Mouse (Mus musculus) WW6 (cell line): ENCODE measurements at regions not wholly inside any gene's neighbourhood (a gene's known extent, or its start where the extent isn't known, plus 50 kb on each side); places are given as distances from the start of the nearest gene placed in this dataset.
"Not testable (repeated sequence)": the region's sequence is repeated elsewhere in the genome, so short reads cannot be mapped to it uniquely, and the experiment has no call there.

Experiments
- DNase-seq: peaks from one replicate; pipeline ENCODE4 v3.0.0-alpha.2; 2013; ENCODE audit warnings: low read depth, low spot score

- DNase-seq: no peak
These were observed 594.1 kb upstream of the Klhl29 start for GRCm38 (mm10) chr12:5969556-5969955.

GRCm38 (mm10) chr12:5956141-5956540 is 580.7 kb upstream of the Klhl29 start:
- no peak for DNase-seq

- no peak for DNase-seq
These were observed 580.1 kb upstream of the Klhl29 start for GRCm38 (mm10) chr12:5955564-5955963.

DNA sequence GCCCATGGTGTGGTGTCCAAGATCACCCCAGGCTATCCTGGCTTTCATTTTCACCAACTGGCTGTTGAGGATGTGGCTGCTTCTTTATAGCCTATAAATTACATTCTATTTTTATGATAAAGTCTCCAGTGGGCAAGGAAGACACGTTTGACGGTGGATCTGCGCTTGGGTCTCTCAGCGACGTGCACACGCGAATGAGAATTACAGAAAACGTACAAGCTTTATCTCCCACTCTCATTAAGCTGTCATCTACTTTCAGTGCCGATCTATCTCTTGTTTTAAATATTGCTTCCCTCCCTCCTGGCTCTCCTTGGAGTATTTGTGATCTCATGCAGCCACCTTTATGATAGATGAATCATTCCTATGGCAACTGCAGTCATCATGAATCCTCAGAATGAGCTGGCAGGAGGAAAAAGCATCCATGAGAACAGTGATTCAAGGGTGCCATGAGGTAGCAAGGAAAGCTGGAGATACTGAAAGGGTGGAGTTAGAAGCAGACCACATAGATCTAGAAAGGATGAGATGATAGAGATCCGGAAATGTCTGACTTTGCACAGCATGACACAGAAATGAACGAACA is 568.0 kb upstream of the Klhl29 start:
- DNase-seq: no peak

GRCm38 (mm10) chr12:5921262-5921661 is 545.8 kb upstream of the Klhl29 start:
- DNase-seq: no peak

GRCm38 (mm10) chr12:5918030-5918429 is 542.5 kb upstream of the Klhl29 start:
- no peak for DNase-seq

GRCm38 (mm10) chr12:5906251-5906650 is 530.8 kb upstream of the Klhl29 start:
- DNase-seq: no peak

DNA sequence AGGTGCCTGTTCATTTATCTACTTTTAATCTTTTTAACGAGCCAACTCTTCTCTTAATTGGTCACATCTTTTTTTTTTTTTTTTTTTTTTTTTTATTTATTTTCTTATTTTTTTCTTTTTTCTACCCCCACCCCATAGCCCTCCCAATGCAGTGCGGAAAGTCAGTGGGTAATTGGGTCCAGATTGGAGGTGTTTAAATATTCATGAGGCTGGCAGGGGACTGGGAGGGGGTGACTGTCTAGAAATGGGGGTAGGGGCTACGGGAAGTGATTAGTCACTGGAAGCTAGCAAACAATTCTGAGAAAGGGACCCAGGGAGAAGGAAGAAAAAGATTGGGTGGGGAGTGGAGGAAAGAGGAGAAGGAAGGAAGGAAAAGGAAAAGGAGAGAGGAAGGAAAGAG is 516.3 kb upstream of the Klhl29 start:
- not testable (repeated sequence) for DNase-seq

- DNase-seq: no peak
These were observed 491.2 kb upstream of the Klhl29 start for GRCm38 (mm10) chr12:5866701-5867100.

GRCm38 (mm10) chr12:5859795-5860194 is 484.3 kb upstream of the Klhl29 start:
- no peak for DNase-seq

- no peak for DNase-seq
These were observed 480.9 kb upstream of the Klhl29 start for GRCm38 (mm10) chr12:5856421-5856820.

- DNase-seq: no peak
These were observed 434.9 kb upstream of the Klhl29 start for GRCm38 (mm10) chr12:5810427-5810826.

GRCm38 (mm10) chr12:5810009-5810408 is 434.5 kb upstream of the Klhl29 start:
- DNase-seq: no peak

DNA sequence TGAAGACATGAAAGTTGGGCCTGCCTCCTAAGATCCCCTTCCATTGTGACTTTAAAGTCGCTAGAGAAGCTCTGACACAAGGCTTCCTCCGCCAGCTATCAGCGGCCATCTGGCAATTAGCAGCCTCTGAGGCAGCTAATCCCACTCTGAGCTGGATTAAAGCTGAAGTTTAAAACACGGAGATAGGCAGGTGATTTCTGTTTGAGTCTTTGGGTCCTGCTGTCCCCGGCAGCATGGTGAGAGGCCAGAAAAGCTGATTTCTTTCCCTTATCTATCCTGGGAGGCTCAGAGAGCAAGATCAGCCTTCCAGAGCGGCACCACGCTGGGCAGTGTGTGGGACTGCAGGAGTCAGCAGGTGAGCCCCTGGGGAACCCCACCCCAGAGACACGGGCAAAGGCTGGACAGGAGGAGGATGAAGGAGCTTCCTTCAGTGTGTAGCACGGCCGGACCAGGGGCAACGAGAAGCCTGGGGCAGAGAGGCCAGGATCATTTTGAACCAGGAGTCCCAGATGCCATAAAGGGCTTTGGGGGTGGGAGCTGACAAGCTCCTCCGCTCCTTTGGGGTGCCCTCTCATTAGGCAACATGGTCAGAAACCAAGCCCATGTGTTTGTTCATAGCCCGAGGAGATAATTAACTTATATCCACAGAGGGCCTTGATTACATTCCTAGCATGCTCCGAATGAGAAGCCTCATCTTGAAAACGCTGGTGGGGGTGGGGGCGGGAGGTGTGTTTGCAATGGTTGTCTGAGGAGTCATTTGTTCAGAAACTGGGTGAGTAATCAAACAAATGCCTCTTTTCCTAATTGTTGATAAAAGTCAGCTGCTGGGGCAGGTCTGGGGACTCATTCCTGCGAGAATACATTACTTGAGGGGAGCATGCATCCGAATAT is 432.8 kb upstream of the Klhl29 start:
- DNase-seq: no peak

- DNase-seq: no peak
These were observed 430.2 kb upstream of the Klhl29 start for GRCm38 (mm10) chr12:5805731-5806130.

DNA sequence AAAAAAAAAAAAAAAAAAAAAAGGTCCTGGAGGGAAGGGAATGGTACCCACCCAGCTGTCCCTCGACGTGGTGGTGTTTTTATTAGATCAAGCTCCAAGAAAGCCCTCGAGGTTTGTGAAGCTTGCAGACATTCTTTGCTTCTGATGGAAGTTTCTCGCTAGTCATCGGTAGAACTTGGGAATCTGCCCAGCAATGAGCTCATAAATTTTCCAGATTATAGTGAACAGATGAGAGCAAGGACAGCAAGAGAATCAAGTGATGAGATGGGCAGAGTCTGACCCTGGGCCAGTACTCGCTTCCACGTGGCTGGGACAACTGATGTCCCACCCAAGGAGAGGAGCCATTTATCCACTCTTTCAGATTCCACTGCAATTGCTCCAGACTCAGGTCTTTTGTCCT is 417.6 kb upstream of the Klhl29 start:
- no peak for DNase-seq

DNA sequence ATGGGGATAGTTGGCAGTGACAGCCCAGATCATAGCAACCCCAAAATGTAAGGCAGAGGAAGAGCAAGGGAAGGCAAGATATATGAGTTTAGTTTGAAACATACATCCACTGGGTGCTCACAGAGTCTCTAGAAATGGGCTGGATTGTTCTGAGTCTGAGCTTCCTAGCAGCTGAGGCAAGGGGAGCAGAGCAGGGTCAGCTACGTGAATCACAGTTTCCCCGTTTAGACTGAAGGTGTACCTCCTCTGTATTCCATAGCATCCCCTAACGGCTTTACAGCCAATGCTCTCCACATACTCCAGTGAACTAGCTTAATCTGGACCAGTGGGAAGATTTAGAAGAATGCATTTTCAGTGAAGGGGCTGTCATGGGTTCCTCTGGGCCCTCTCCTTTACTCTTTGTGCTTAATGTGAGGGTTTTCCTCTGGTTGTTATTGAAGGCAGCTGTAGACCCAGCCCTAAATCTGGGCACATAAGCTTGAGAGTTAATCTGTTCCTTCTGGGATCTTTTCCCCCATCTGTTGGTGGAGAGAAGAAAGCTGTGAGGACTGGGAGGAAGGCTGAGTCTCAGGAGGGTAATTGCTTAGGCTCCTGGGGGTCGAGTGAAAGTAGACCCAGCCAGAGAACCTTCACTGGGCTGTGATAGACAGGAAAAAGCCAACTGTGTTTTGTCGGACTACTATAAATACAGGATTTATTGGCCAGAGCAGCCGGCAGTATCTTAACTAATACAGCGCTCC is 411.8 kb upstream of the Klhl29 start:
- DNase-seq: no peak

GRCm38 (mm10) chr12:5781276-5781675 is 405.8 kb upstream of the Klhl29 start:
- DNase-seq: no peak

- DNase-seq: no peak
These were observed 402.1 kb upstream of the Klhl29 start for GRCm38 (mm10) chr12:5777556-5777955.

DNA sequence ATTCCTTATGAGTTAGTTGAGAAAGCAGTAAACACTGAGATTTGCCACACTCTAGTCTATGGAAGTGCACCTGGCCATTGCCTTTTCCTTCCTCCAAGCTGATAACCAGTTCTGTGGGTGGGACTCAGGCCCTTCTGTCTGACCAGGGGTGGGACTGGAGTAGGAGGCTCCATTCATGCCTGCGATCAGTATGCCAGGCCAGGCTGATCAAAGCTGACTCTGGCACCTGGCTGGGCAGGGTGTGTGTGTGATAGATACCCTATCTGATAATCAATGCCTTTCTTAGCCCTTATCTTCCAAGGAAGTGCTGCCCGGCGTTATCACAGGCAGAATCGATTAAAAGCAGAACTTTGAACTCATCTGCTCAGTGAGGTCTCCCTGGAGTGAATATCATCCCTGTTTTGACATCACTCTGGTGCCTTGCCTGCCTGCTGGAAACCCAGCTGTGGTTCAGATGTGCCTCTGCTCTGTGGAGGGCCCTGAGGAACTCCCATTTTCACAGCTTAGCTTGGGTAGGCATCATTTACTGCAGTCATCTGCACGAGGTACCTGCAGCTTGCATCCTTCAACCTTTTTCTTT is 396.0 kb upstream of the Klhl29 start:
- DNase-seq: no peak

DNA sequence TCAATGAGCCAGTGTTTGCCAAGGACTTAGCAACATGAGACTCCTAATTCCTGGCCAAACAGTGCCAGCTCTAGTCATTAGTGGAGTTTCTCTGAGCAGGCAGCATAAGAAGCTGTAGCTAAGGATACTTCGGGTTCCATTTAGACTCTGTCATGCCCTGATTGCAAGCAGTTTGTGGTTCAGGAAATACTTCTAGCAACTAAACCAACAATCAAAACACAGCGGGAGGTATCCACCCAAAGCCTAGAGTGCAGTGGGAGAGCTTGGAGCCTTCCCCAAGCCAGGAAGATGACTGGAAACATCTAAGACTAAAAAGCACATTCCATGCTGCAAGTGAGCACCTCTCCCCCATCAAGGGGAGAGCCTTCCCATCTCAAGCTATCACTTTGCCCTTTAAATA is 395.0 kb upstream of the Klhl29 start:
- DNase-seq: no peak
